Mouse (Mus musculus): ENCODE results near the gene Myh6. TPM values are rescaled to one million over a fixed set of nuclear protein-coding genes. Genes with fewer than 3 reads are reported as not detected.

Myh6 gene
- polyA plus RNA-seq, 1 experiment from 2014 or later: 2,306 TPM

- no peak overlapping the region for H3K4me3 ChIP-seq (ENCODE audit: low read depth, low read length)
- H3K27me3 ChIP-seq (ENCODE audit: control insufficient read depth, insufficient read depth, low read length): no peaks in the 10 kb centered on the region; the same call in 1 of the 2 replicates
- H3K9ac ChIP-seq (ENCODE audit: low read depth, low read length): no peak overlapping the region
- no peaks in the 10 kb centered on the region for H3K9me3 ChIP-seq (replicated peaks; ENCODE audit: control insufficient read depth, low read length)
- no peaks in the 10 kb centered on the region; the same call in 1 of the 2 replicates for H3K36me3 ChIP-seq (ENCODE audit: control insufficient read depth, insufficient read depth, low read length)
- peaks cover 23% of the 10 kb centered on the region for H3K4me1 ChIP-seq (ENCODE audit: control insufficient read depth, insufficient read depth, low read length)
- H3K27ac ChIP-seq (ENCODE audit: low read depth, low read length): peak overlapping the region; percentile 95
- H3K4me2 ChIP-seq: no peak overlapping the region; the same call in 1 of the 2 replicates
- ATAC-seq (replicated peaks; ENCODE audit: insufficient number of reproducible peaks, low FRiP score, low TSS enrichment): no peak; the same call in 1 of the 2 replicates
Observed at GRCm38 (mm10) chr14:54968344-54968743, 1.6 kb upstream of the Myh6 start.

- Histone ChIP-seq H3K9me3 (replicated peaks; ENCODE audit: control insufficient read depth, low read length) (no peaks in the 10 kb centered on the region), H3K4me1 (ENCODE audit: control insufficient read depth, insufficient read depth, low read length) (peaks cover 23% of the 10 kb centered on the region), H3K36me3 (ENCODE audit: control insufficient read depth, insufficient read depth, low read length) (peaks cover under 1% of the 10 kb centered on the region; the same call in 1 of the 2 replicates), H3K4me2 (peak overlapping the region; percentile 25), H3K27me3 (ENCODE audit: control insufficient read depth, insufficient read depth, low read length) (no peaks in the 10 kb centered on the region; the same call in 1 of the 2 replicates), H3K4me3 (ENCODE audit: low read depth, low read length) (no peak overlapping the region), H3K27ac (ENCODE audit: low read depth, low read length) (peak overlapping the region; percentile 95), H3K9ac (ENCODE audit: low read depth, low read length) (peak overlapping the region; percentile 50; the same call in 1 of the 2 replicates)
- 48% methylated on average over 3 of the region's 3 CpGs for WGBS (ENCODE audit: insufficient replicate concordance)
- ATAC-seq (replicated peaks; ENCODE audit: insufficient number of reproducible peaks, low FRiP score, low TSS enrichment): 0 out of 2 replicates have a peak, but pooled peaks have one; percentile 5
Observed at GRCm38 (mm10) chr14:54967874-54968273, 1.1 kb upstream of the Myh6 start.

DNA sequence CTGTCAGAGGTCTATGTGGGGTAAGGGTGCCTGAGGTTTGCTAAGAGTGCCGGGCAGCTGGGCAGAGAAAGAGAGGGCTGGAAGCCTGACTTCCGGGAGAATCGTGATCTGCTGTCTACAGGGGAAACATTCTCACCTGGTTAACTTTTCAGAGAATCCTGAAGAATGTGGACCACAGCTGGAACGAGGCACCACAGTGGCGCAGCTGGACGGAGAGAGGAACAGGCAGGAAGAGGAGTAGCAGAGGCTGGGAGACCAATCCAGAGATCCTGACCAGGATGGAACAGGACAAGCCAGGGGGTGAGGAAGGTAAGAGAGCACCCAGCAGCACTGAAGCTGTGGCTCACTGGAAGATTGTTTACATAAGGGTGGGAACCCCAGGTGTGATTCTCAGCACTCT, 1.1 kb downstream of the Myh6 start:
- H3K4me1 ChIP-seq (ENCODE audit: control insufficient read depth, insufficient read depth, low read length): peaks cover 18% of the 10 kb centered on the region
- 51% methylated on average over 6 of the region's 6 CpGs for WGBS (ENCODE audit: insufficient replicate concordance)

GRCm38 (mm10) chr14:54965044-54965443, 1.7 kb downstream of the Myh6 start:
- Histone ChIP-seq H3K36me3 (ENCODE audit: control insufficient read depth, insufficient read depth, low read length) (peaks cover 2% of the 10 kb centered on the region; the same call in 1 of the 2 replicates), H3K4me2 (peak overlapping the region; percentile 66), H3K27ac (ENCODE audit: low read depth, low read length) (peak overlapping the region; percentile 95), H3K27me3 (ENCODE audit: control insufficient read depth, insufficient read depth, low read length) (no peaks in the 10 kb centered on the region; the same call in 1 of the 2 replicates), H3K9me3 (replicated peaks; ENCODE audit: control insufficient read depth, low read length) (no peaks in the 10 kb centered on the region), H3K9ac (ENCODE audit: low read depth, low read length) (peak overlapping the region; percentile 86), H3K4me3 (ENCODE audit: low read depth, low read length) (peak overlapping the region; percentile 51), H3K4me1 (ENCODE audit: control insufficient read depth, insufficient read depth, low read length) (peaks cover 16% of the 10 kb centered on the region)
- no peak for ATAC-seq (replicated peaks; ENCODE audit: insufficient number of reproducible peaks, low FRiP score, low TSS enrichment)
- 49% methylated on average over 15 of the region's 15 CpGs for WGBS (ENCODE audit: insufficient replicate concordance)

More for the DNA sequence above, 1.1 kb downstream of the Myh6 start:
- Histone ChIP-seq H3K4me2 (peak overlapping the region; percentile 66), H3K27me3 (ENCODE audit: control insufficient read depth, insufficient read depth, low read length) (no peaks in the 10 kb centered on the region; the same call in 1 of the 2 replicates), H3K9ac (ENCODE audit: low read depth, low read length) (peak overlapping the region; percentile 86), H3K9me3 (replicated peaks; ENCODE audit: control insufficient read depth, low read length) (no peaks in the 10 kb centered on the region), H3K36me3 (ENCODE audit: control insufficient read depth, insufficient read depth, low read length) (peaks cover 2% of the 10 kb centered on the region; the same call in 1 of the 2 replicates), H3K27ac (ENCODE audit: low read depth, low read length) (peak overlapping the region; percentile 95), H3K4me3 (ENCODE audit: low read depth, low read length) (peak overlapping the region; percentile 51)
- ATAC-seq (replicated peaks; ENCODE audit: insufficient number of reproducible peaks, low FRiP score, low TSS enrichment): no peak

DNA sequence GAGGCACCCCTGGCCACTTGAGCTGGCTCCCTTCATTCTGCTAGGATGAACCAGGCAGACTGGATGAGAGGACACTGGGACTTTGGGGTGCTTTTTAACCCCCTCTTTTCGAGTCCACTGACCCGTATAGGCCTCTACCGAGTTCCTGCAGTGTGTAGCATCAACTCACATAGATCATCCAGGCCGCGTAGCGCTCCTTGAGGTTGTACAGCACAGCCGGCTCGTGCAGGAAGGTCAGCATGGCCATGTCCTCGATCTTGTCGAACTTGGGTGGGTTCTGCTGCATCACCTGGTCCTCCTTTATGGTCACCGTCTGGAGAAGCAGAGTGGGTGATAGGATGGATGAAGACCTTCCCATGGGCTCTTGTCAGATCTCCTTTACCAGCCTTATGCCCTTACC, 3.0 kb downstream of the Myh6 start:
- peak overlapping the region; percentile 95 for H3K27ac ChIP-seq (ENCODE audit: low read depth, low read length)
- ATAC-seq (replicated peaks; ENCODE audit: insufficient number of reproducible peaks, low FRiP score, low TSS enrichment): no peak
- peaks cover 7% of the 10 kb centered on the region; the same call in 1 of the 2 replicates for H3K4me1 ChIP-seq (ENCODE audit: control insufficient read depth, insufficient read depth, low read length)
- WGBS (ENCODE audit: insufficient replicate concordance): 69% methylated on average over 11 of the region's 11 CpGs
- H3K9me3 ChIP-seq (replicated peaks; ENCODE audit: control insufficient read depth, low read length): no peaks in the 10 kb centered on the region
- H3K4me2 ChIP-seq: peak overlapping the region; percentile 66
- no peaks in the 10 kb centered on the region; the same call in 1 of the 2 replicates for H3K27me3 ChIP-seq (ENCODE audit: control insufficient read depth, insufficient read depth, low read length)
- peak overlapping the region; percentile 86 for H3K9ac ChIP-seq (ENCODE audit: low read depth, low read length)
- peak overlapping the region; percentile 51 for H3K4me3 ChIP-seq (ENCODE audit: low read depth, low read length)
- peaks cover 2% of the 10 kb centered on the region; the same call in 1 of the 2 replicates for H3K36me3 ChIP-seq (ENCODE audit: control insufficient read depth, insufficient read depth, low read length)

GRCm38 (mm10) chr14:54962714-54963113, 4.0 kb downstream of the Myh6 start:
- H3K27me3 ChIP-seq (ENCODE audit: control insufficient read depth, insufficient read depth, low read length): no peaks in the 10 kb centered on the region; the same call in 1 of the 2 replicates
- peaks cover 3% of the 10 kb centered on the region; the same call in 1 of the 2 replicates for H3K4me1 ChIP-seq (ENCODE audit: control insufficient read depth, insufficient read depth, low read length)
- WGBS (ENCODE audit: insufficient replicate concordance): 63% methylated on average over 7 of the region's 7 CpGs
- no peak for ATAC-seq (replicated peaks; ENCODE audit: insufficient number of reproducible peaks, low FRiP score, low TSS enrichment)
- H3K4me3 ChIP-seq (ENCODE audit: low read depth, low read length): peak overlapping the region; percentile 51
- H3K9me3 ChIP-seq (replicated peaks; ENCODE audit: control insufficient read depth, low read length): no peaks in the 10 kb centered on the region
- peaks cover 2% of the 10 kb centered on the region; the same call in 1 of the 2 replicates for H3K36me3 ChIP-seq (ENCODE audit: control insufficient read depth, insufficient read depth, low read length)
- peak overlapping the region; percentile 86 for H3K9ac ChIP-seq (ENCODE audit: low read depth, low read length)
- H3K4me2 ChIP-seq: peak overlapping the region; percentile 66
- peak overlapping the region; percentile 95 for H3K27ac ChIP-seq (ENCODE audit: low read depth, low read length)

- ATAC-seq (replicated peaks; ENCODE audit: insufficient number of reproducible peaks, low FRiP score, low TSS enrichment): no peak
- WGBS (ENCODE audit: insufficient replicate concordance): 57% methylated on average over 5 of the region's 5 CpGs
- peak overlapping the region; percentile 51 for H3K4me3 ChIP-seq (ENCODE audit: low read depth, low read length)
- H3K36me3 ChIP-seq (ENCODE audit: control insufficient read depth, insufficient read depth, low read length): peaks cover 2% of the 10 kb centered on the region; the same call in 1 of the 2 replicates
- no peaks in the 10 kb centered on the region for H3K9me3 ChIP-seq (replicated peaks; ENCODE audit: control insufficient read depth, low read length)
- H3K27ac ChIP-seq (ENCODE audit: low read depth, low read length): peak overlapping the region; percentile 95
- H3K9ac ChIP-seq (ENCODE audit: low read depth, low read length): peak overlapping the region; percentile 86
- peak overlapping the region; percentile 66 for H3K4me2 ChIP-seq
- no peaks in the 10 kb centered on the region for H3K4me1 ChIP-seq (ENCODE audit: control insufficient read depth, insufficient read depth, low read length)
- H3K27me3 ChIP-seq (ENCODE audit: control insufficient read depth, insufficient read depth, low read length): no peaks in the 10 kb centered on the region; the same call in 1 of the 2 replicates
Observed at GRCm38 (mm10) chr14:54961487-54961886, 5.2 kb downstream of the Myh6 start.

- Histone ChIP-seq H3K9me3 (replicated peaks; ENCODE audit: control insufficient read depth, low read length) (no peaks in the 10 kb centered on the region), H3K27me3 (ENCODE audit: control insufficient read depth, insufficient read depth, low read length) (no peaks in the 10 kb centered on the region; the same call in 1 of the 2 replicates), H3K4me2 (peak overlapping the region; percentile 66), H3K27ac (ENCODE audit: low read depth, low read length) (peak overlapping the region; percentile 95), H3K4me1 (ENCODE audit: control insufficient read depth, insufficient read depth, low read length) (no peaks in the 10 kb centered on the region), H3K36me3 (ENCODE audit: control insufficient read depth, insufficient read depth, low read length) (peaks cover 2% of the 10 kb centered on the region; the same call in 1 of the 2 replicates), H3K4me3 (ENCODE audit: low read depth, low read length) (peak overlapping the region; percentile 51), H3K9ac (ENCODE audit: low read depth, low read length) (peak overlapping the region; percentile 86)
- ATAC-seq (replicated peaks; ENCODE audit: insufficient number of reproducible peaks, low FRiP score, low TSS enrichment): no peak
- WGBS (ENCODE audit: insufficient replicate concordance): 41% methylated on average over 10 of the region's 10 CpGs
Observed at GRCm38 (mm10) chr14:54960769-54961168, 6.0 kb downstream of the Myh6 start.

Data from heart, embryonic 11.5 days (tissue).